Mouse (Mus musculus): ENCODE measurements at regions not wholly inside any gene's neighbourhood (a gene's known extent, or its start where the extent isn't known, plus 50 kb on each side); places are given as distances from the start of the nearest gene placed in this dataset.

- DNase-seq (ENCODE audit: low spot score) (peak; percentile 66), ATAC-seq (ENCODE audit: low FRiP score, low read depth) (no peak)
- 8% methylated on average over 10 of the region's 10 CpGs for WGBS
- TF ChIP-seq POLR2A (IDR thresholded peaks at IDR 0.05; ENCODE audit: borderline replicate concordance, extremely low read depth, insufficient read depth, insufficient read length), result no peak
- H3K4me1 ChIP-seq (ENCODE audit: control insufficient read depth, insufficient read depth, low read length), result no peaks in the 10 kb centered on the region
- H3K27ac ChIP-seq (replicated peaks; ENCODE audit: low read depth, low read length), result no peak overlapping the region
- H3K27me3 ChIP-seq (ENCODE audit: control insufficient read depth, insufficient read depth, low read length), result no peaks in the 10 kb centered on the region
- H3K9me3 ChIP-seq (ENCODE audit: control insufficient read depth, low read length), result no peaks in the 10 kb centered on the region
- H3K4me2 ChIP-seq (replicated peaks; ENCODE audit: low read depth, low read length, severe bottlenecking), result no peak overlapping the region; the same call in 1 of the 2 replicates
- no peaks in the 10 kb centered on the region for H3K36me3 ChIP-seq (ENCODE audit: control insufficient read depth, insufficient read depth, low read length)
- H3K9ac ChIP-seq (ENCODE audit: low read depth, low read length, severe bottlenecking), result no peak overlapping the region
- H3K4me3 ChIP-seq (replicated peaks; ENCODE audit: low read length), result no peak overlapping the region
Measured at GRCm38 (mm10) chr14:72371702-72372277, 119.8 kb downstream of the Gm9195 start.

GRCm38 (mm10) chr14:72360829-72361520 lies 130.7 kb downstream of the Gm9195 start:
- Histone ChIP-seq H3K9ac (ENCODE audit: low read depth, low read length, severe bottlenecking) (no peak overlapping the region), H3K4me1 (ENCODE audit: control insufficient read depth, insufficient read depth, low read length) (no peaks in the 10 kb centered on the region), H3K27ac (replicated peaks; ENCODE audit: low read depth, low read length) (no peak overlapping the region), H3K4me2 (replicated peaks; ENCODE audit: low read depth, low read length, severe bottlenecking) (no peak overlapping the region), H3K9me3 (ENCODE audit: control insufficient read depth, low read length) (no peaks in the 10 kb centered on the region), H3K27me3 (ENCODE audit: control insufficient read depth, insufficient read depth, low read length) (no peaks in the 10 kb centered on the region), H3K4me3 (replicated peaks; ENCODE audit: low read length) (no peak overlapping the region), H3K36me3 (ENCODE audit: control insufficient read depth, insufficient read depth, low read length) (no peaks in the 10 kb centered on the region)
- TF ChIP-seq POLR2A (IDR thresholded peaks at IDR 0.05; ENCODE audit: borderline replicate concordance, extremely low read depth, insufficient read depth, insufficient read length), result no peak
- DNase-seq (ENCODE audit: low spot score) (no peak), ATAC-seq (ENCODE audit: low FRiP score, low read depth) (no peak)
- 79% methylated on average over 4 of the region's 4 CpGs for WGBS

- Histone ChIP-seq H3K27me3 (ENCODE audit: control insufficient read depth, insufficient read depth, low read length) (no peaks in the 10 kb centered on the region), H3K9ac (ENCODE audit: low read depth, low read length, severe bottlenecking) (no peak overlapping the region), H3K36me3 (ENCODE audit: control insufficient read depth, insufficient read depth, low read length) (no peaks in the 10 kb centered on the region), H3K9me3 (ENCODE audit: control insufficient read depth, low read length) (no peaks in the 10 kb centered on the region), H3K27ac (replicated peaks; ENCODE audit: low read depth, low read length) (no peak overlapping the region), H3K4me1 (ENCODE audit: control insufficient read depth, insufficient read depth, low read length) (no peaks in the 10 kb centered on the region), H3K4me3 (replicated peaks; ENCODE audit: low read length) (no peak overlapping the region), H3K4me2 (replicated peaks; ENCODE audit: low read depth, low read length, severe bottlenecking) (no peak overlapping the region)
- TF ChIP-seq POLR2A (IDR thresholded peaks at IDR 0.05; ENCODE audit: borderline replicate concordance, extremely low read depth, insufficient read depth, insufficient read length), result no peak
- DNase-seq (ENCODE audit: low spot score), result no peak
- ATAC-seq (ENCODE audit: low FRiP score, low read depth), result no peak
- WGBS, result 77% methylated on average over 7 of the region's 7 CpGs
Measured at GRCm38 (mm10) chr14:72360181-72360580, 131.5 kb downstream of the Gm9195 start.

- Histone ChIP-seq H3K4me1 (ENCODE audit: control insufficient read depth, insufficient read depth, low read length) (no peaks in the 10 kb centered on the region), H3K9ac (ENCODE audit: low read depth, low read length, severe bottlenecking) (no peak overlapping the region), H3K27ac (replicated peaks; ENCODE audit: low read depth, low read length) (no peak overlapping the region), H3K27me3 (ENCODE audit: control insufficient read depth, insufficient read depth, low read length) (no peaks in the 10 kb centered on the region), H3K9me3 (ENCODE audit: control insufficient read depth, low read length) (no peaks in the 10 kb centered on the region), H3K4me3 (replicated peaks; ENCODE audit: low read length) (no peak overlapping the region), H3K4me2 (replicated peaks; ENCODE audit: low read depth, low read length, severe bottlenecking) (no peak overlapping the region), H3K36me3 (ENCODE audit: control insufficient read depth, insufficient read depth, low read length) (no peaks in the 10 kb centered on the region)
- WGBS, result 89% methylated on average over 3 of the region's 3 CpGs
- TF ChIP-seq POLR2A (IDR thresholded peaks at IDR 0.05; ENCODE audit: borderline replicate concordance, extremely low read depth, insufficient read depth, insufficient read length), result no peak
- ATAC-seq (ENCODE audit: low FRiP score, low read depth), result no peak
- DNase-seq (ENCODE audit: low spot score), result no peak
Measured at GRCm38 (mm10) chr14:72357915-72358314, 133.7 kb downstream of the Gm9195 start.

- H3K4me2 ChIP-seq (replicated peaks; ENCODE audit: low read depth, low read length, severe bottlenecking), result no peak overlapping the region
- H3K9me3 ChIP-seq (ENCODE audit: control insufficient read depth, low read length), result no peaks in the 10 kb centered on the region
- H3K4me1 ChIP-seq (ENCODE audit: control insufficient read depth, insufficient read depth, low read length), result no peaks in the 10 kb centered on the region
- H3K36me3 ChIP-seq (ENCODE audit: control insufficient read depth, insufficient read depth, low read length), result no peaks in the 10 kb centered on the region
- H3K4me3 ChIP-seq (replicated peaks; ENCODE audit: low read length), result no peak overlapping the region
- no peak for DNase-seq (ENCODE audit: low spot score)
- ATAC-seq (ENCODE audit: low FRiP score, low read depth), result no peak
- no peak for TF ChIP-seq POLR2A (IDR thresholded peaks at IDR 0.05; ENCODE audit: borderline replicate concordance, extremely low read depth, insufficient read depth, insufficient read length)
- no peak overlapping the region for H3K9ac ChIP-seq (ENCODE audit: low read depth, low read length, severe bottlenecking)
- no peaks in the 10 kb centered on the region for H3K27me3 ChIP-seq (ENCODE audit: control insufficient read depth, insufficient read depth, low read length)
- no peak overlapping the region for H3K27ac ChIP-seq (replicated peaks; ENCODE audit: low read depth, low read length)
- 60% methylated on average over 5 of the region's 5 CpGs for WGBS
Measured at GRCm38 (mm10) chr14:72342181-72342580, 149.5 kb downstream of the Gm9195 start.
